Mouse (Mus musculus) regulatory T cell (primary cell): ENCODE results near the gene Sh3rf3.
"Not testable (repeated sequence)": the region's sequence is repeated elsewhere in the genome, so short reads cannot be mapped to it uniquely, and the experiment has no call there.

Experiments
- in situ Hi-C: fragments of 300-600 bp; cut with MboI, MseI; formaldehyde crosslinking; loops from one replicate; pipeline ENCODE4 v1.15.1; 2025; ENCODE audit warnings: high pct_unique_total_duplicates

Gene Sh3rf3

GRCm38 (mm10) chr10:59091988-59092387, 278.8 kb downstream of the Sh3rf3 start:
- in situ Hi-C loops = no loop called here

GRCm38 (mm10) chr10:59103076-59103475, 289.9 kb downstream of the Sh3rf3 start:
- in situ Hi-C loops = not testable (repeated sequence)

GRCm38 (mm10) chr10:59104683-59105082, 291.5 kb downstream of the Sh3rf3 start:
- in situ Hi-C loops = no loop called here

- in situ Hi-C loops = no loop called here
Observed at GRCm38 (mm10) chr10:59105885-59106284, 292.7 kb downstream of the Sh3rf3 start.

DNA sequence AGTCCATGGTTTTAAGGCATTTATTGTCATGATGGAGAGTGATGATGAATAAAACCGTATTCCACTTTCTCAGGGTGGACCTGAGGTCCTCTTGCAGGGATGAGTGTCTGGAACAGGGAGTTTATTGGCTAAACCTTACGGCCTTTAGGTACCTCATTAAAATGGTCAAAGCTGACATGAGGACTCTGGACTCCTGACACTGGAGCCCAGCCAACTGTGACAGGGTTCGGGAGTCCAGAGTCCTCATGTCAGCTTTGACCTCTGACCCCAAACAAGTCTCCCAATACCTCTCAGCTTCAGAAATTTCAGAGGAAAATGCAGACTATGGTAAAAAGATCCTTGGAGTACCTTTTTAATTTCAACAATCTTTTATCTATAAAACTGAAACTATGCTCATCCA, 293.5 kb downstream of the Sh3rf3 start:
- in situ Hi-C loops = no loop called here

GRCm38 (mm10) chr10:59109015-59109414, 295.9 kb downstream of the Sh3rf3 start:
- in situ Hi-C loops = no loop called here

DNA sequence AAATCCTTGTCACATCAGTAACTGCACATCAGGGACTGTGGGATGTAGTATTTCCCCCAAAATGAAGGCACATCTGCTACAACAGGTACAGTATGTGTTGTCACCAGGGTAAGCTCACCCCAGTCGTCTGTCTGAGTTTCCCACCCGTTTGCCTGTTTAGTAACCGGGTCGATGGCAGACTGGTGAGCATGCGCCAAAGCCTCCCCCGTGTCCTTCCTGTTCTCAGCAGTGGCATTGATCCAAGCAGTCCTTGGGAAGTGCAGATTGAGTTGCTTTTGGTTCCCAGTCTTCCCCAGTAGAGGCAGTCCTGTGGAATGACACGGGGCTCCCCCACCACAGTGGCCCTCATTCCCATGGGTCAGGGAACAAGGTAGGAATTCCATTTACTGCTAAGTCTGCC, 297.2 kb downstream of the Sh3rf3 start:
- in situ Hi-C loops = no loop called here

GRCm38 (mm10) chr10:59112755-59113154, 299.6 kb downstream of the Sh3rf3 start:
- in situ Hi-C loops = no loop called here

DNA sequence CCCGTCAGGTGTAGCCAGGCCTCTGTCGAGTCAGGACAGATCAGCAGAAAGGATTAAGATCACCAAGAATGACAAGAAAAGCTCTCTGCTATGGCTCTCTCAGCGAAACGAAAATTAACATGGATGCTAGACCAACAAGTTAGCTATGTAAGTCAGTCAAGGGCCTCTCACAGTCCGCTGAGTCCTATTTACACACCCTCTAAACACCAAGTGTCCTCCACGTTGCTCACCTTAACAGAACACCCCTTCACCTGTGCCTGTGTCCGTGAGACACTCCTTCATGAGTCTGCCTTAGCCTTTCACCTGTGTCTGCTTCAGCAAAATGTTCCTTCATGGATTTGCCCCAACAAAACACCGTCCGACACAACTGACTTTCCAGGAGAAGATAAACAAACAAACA, 300.2 kb downstream of the Sh3rf3 start:
- in situ Hi-C loops = no loop called here

DNA sequence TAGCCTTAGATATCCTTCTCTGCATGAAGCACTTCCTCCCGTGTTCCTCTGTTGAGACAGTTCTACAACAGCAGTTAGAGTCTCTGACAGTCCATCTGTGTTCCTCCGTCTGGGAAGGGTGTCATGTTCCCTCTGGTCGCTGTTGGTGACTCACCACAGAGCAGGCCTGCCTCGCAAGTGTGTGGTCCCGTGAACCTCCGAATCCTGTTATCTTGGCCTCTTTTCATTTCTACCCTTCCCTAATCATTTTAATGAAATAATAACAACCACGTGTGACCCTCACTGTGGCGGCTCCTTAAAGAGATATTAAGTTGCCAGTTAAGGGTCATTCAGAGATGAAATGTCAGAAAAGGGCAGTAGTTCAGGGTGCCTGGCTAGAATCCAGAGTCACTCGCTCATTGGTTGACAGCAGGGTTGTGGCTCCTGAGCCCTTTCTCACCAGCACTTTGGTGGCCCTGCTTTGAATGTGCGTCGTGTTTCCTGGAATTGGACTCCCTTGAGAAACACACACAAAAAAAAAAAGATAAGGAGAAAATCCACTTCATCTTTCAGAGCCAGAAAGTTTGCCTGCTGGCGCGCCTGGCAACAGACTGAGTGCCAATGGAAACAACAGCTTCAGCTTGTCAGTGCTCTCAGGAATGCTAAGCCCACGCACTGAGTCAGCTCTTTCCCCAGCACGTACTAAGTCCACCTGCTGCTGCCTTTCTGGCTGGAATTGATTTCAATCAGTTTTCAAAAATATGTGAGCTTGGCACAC, 301.6 kb downstream of the Sh3rf3 start:
- in situ Hi-C loops = no loop called here

DNA sequence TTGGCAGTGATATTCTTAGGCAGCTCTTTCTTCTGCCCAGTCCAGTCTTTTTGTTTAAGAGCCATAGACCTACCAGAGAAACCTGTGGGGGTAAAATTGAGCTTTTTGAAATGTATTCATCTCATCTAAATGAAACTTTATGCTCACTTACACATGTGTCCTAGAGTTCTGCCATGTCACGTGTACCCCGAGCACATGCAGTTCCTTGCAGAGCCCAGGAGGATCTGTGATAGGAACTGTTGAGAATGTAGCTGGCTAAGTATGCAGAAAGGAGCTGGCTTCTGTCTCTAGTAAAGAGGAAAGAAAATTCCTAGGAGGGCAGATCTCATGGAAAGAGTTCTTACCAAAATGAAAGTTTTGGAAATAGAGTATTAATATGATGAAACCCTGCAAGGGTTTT, 302.5 kb downstream of the Sh3rf3 start:
- in situ Hi-C loops = no loop called here

DNA sequence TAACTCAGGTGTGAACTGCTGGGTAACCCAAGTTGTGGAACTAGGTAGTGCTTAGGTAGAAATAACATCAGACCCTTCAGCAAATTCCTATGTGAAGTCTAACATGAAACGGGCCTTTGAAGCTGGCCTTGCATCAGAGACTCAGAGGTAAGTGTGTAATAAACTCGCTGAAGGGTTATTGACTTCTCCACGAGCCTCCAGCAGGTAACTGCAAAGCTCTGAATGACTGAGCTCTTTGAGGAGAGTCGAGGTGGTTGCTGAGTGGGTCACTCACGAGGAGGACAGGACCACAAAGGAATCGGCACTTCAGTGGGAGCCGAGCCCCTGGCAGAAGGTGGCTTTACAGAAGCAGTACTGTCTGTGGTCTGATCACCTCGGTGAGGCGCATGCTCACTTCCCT, 303.2 kb downstream of the Sh3rf3 start:
- in situ Hi-C loops = no loop called here

GRCm38 (mm10) chr10:59117555-59117954, 304.4 kb downstream of the Sh3rf3 start:
- in situ Hi-C loops = no loop called here

DNA sequence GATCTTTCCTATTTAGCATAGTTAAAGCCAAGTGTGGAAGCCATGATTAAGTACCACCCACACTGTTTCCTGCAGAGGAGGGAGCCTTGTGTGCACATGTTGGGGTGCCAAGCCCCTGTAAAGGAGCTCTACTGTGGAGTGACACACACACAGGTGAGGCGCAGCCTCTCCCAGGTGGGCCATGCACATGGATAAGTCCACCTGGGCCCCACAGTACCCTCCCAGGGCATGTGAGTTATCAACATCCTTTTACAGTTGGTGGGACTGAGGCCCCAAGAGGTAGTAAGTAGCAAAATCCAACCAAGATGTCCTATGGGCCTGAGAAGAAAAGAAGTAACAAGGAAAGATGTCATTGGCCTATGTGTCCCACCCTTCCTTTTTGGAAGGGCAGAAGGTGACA, 305.8 kb downstream of the Sh3rf3 start:
- in situ Hi-C loops = no loop called here

DNA sequence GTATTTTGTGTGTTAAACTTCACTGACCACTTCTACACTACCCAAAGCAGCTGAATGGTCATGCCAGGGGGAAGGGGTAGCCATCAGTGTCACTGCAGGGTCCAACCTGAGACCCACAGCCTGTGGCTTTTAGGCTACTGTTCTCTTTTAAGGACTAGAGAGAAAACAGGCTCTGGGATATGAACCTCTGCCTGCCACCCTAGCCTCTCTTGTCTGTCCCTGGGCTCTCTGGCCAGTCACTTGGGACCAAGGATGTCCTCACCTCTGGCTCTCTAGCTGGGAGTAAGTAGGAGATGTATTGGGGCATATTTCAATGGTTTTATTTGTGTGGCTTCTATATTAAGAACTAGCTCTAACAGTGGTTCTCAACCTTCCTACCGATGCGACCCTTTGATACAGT, 306.7 kb downstream of the Sh3rf3 start:
- in situ Hi-C loops = no loop called here

DNA sequence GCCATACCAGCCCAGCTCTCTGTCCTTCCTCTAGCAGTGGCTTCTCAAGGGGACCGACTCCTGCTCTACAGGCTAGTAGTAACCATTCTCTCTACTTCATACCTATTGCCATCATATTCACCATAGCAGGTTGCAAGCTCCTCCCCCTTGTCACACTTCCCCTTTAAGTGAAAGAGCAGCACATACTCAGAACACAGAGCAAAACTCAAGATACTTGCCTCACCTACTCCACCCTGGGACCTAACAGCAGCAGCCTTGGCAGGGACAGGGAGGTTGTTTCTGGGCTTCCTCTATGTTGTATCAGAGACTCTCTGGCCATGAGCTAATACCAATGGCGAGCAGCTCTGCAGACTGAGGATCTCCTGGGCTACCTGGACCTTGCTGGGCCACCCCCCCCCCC, 312.3 kb downstream of the Sh3rf3 start:
- in situ Hi-C loops = no loop called here

- in situ Hi-C loops = no loop called here
Observed at GRCm38 (mm10) chr10:59127637-59128036, 314.5 kb downstream of the Sh3rf3 start.

GRCm38 (mm10) chr10:59131926-59132628, 318.9 kb downstream of the Sh3rf3 start:
- in situ Hi-C loops = no loop called here

GRCm38 (mm10) chr10:59133478-59134009, 320.4 kb downstream of the Sh3rf3 start:
- in situ Hi-C loops = no loop called here

DNA sequence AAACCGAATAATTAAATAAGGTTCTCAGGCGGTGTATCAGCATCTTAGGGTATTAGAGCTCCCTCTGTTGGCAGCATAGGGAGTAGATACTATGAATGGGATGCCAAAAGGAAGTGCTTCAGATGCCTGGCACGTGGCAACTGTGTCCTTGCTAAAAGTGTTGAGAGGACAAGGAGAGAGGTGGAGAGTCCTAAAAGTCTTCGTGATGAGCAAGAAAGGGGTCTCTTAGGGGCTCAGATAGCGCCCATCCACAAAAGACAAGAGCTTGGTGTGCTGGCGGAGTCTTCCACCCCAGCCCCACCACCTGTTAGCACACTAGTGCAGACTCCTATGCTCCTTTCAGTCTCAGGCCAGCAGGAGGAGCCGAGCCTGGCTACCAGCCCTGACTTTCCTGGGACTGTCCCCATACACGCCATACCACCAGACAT, 336.8 kb downstream of the Sh3rf3 start:
- in situ Hi-C loops = no loop called here

DNA sequence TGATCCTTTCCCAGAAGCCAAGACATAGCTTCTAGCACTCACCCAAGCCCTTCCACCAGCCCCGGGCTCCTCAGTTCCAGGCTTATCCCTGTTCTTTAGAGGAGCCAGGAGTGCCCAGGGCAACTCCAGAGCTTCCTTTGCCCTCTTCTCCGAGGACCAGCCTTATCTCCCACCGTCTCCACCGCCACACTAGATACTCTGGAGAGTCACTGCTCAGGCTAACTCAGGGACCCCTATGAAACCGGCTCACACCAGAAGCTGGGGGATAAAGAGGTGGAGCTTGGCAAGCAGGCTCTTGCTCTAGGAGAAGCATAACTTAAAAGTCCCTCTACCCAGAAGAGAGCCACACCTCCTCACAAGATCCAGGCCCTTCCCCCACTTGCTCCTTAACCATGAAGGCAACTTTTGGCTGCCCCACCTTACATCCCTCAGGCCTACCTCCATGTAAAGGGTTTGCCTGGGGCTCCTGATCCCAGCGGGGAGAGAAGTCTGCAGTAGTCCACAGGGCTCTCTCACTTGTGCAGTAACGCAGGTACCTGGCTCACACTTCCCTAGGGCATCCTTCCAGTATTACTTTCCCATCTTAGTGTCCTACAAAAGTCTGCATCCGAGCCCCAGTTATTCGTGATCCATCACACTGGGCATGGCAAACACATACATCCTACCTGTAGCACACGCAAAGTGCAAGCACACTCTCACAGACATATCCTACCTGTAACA, 337.9 kb downstream of the Sh3rf3 start:
- in situ Hi-C loops = no loop called here

DNA sequence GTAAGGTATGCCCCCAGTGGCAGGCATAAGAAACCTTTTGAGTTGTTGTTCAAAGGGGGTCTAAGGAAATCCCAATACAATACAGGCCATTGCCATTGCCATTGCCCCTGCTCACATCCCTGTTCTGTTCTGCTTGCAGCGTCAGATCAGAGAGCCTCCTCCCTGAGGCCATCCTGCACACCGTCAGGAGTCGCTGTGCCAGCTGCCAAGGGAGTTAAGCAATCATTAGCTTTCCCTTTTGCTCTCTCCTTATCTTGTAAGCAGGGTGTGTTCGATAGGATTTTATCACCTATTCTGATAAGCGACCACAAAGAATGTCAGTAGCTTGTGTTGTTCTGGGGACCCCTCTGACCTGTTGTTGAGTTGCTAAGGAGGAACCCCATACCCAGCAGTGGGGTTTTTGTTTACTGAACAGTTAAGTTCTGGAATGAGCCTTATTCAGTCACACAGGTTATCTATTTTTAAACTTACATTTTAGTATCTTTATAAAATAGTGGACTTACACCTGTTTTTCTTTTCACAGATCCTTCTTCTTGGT, 339.5 kb downstream of the Sh3rf3 start:
- in situ Hi-C loops = no loop called here
